Mouse (Mus musculus) MEL-GATA-1-ER (cell line): Measurements from ENCODE around the gene Pramel7.
"Not testable (repeated sequence)": the region's sequence is repeated elsewhere in the genome, so short reads cannot be mapped to it uniquely, and the experiment has no call there.

ENCODE experiments used
- DNase-seq: peaks from one replicate; pipeline ENCODE4 v3.0.0-alpha.2; 2012; ENCODE audit warnings: low read depth; ENCODE audit errors: extremely low read depth

Gene Pramel7

GRCm38 (mm10) chr2:87496993-87497392 lies at the start of gene Pramel7:
Gene Pramel7 (minus strand): TSS chr2:87497093.
- DNase-seq, result not testable (repeated sequence)

GRCm38 (mm10) chr2:87545442-87545841 lies 48.5 kb upstream of the Pramel7 start, which contains the start of gene Olfr1128:
Gene Olfr1128 (minus strand): TSS chr2:87545542.
- DNase-seq, result no peak

- no peak for DNase-seq
These were observed 37.9 kb upstream of the Pramel7 start for GRCm38 (mm10) chr2:87534826-87535225.

- no peak for DNase-seq
These were observed 34.6 kb upstream of the Pramel7 start, which contains the start of gene Olfr153 for GRCm38 (mm10) chr2:87531496-87531895. Gene Olfr153 (plus strand): TSS chr2:87531796.

GRCm38 (mm10) chr2:87525899-87526616 lies 29.2 kb upstream of the Pramel7 start:
- not testable (repeated sequence) for DNase-seq

GRCm38 (mm10) chr2:87520651-87521050 lies 23.8 kb upstream of the Pramel7 start:
- DNase-seq, result no peak

GRCm38 (mm10) chr2:87516581-87516980 lies 19.7 kb upstream of the Pramel7 start:
- DNase-seq, result no peak

- no peak for DNase-seq
These were observed 18.7 kb upstream of the Pramel7 start for GRCm38 (mm10) chr2:87515457-87516060.

GRCm38 (mm10) chr2:87515046-87515445 lies 18.2 kb upstream of the Pramel7 start:
- DNase-seq, result no peak

GRCm38 (mm10) chr2:87506265-87506664 lies 9.4 kb upstream of the Pramel7 start, which contains the start of gene Pramel6:
Gene Pramel6 (plus strand): TSS chr2:87506565.
- no peak for DNase-seq

- DNase-seq, result no peak
These were observed 14.6 kb downstream of the Pramel7 start for GRCm38 (mm10) chr2:87482276-87482675.

- no peak for DNase-seq
These were observed 15.7 kb downstream of the Pramel7 start for GRCm38 (mm10) chr2:87481158-87481557.

GRCm38 (mm10) chr2:87480207-87480606 lies 16.7 kb downstream of the Pramel7 start:
- no peak for DNase-seq

GRCm38 (mm10) chr2:87461769-87462168 lies 35.1 kb downstream of the Pramel7 start:
- DNase-seq, result no peak

GRCm38 (mm10) chr2:87453662-87454061 lies 43.2 kb downstream of the Pramel7 start, which contains the start of gene Olfr1126:
Gene Olfr1126 (plus strand): TSS chr2:87453962.
- no peak for DNase-seq
